Mouse (Mus musculus): Measurements from ENCODE around the gene Rps8.

Gene Rps8

DNA sequence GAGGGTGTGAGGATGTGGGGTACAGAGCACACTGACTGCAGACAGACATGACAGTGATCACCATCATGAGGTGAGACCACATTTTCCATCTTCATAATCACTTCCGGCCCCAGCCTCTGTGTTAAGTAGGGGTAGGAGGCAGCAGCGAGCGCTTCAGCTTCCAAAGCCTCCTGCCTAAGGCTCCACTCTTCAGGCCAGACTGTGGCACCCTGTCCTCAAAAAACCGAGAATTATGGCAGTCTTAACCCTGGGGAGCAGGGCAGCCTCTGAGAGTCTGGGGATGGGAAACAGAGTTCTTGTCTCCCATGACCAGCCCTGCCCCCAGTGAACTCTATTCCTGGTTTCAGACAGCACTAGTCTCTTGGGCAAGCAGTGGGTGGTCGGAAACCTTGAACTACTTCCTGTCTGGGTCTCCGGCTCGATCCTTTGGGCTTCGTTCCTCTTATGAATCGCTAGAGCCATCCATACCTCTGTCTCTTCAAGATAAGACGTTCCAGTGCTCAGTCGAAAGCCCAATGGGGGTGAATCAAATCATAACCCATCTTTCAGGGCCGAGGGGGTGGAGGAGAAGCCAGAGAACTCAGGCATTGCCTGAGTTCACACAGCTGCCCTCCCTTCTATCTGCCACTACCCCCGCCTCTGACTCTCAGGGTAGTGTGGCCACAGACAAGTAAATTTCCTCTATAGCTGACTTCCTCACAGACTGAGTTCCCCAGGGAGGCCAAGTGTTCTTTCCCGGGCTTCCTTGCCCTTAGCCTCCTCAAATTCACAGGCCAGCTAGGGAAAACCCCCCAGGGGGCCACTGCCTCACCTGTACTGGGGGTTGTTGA lies 31.3 kb downstream of the Rps8 start:
- peak; percentile 23 for DNase-seq (ENCODE audit: low spot score)

DNA sequence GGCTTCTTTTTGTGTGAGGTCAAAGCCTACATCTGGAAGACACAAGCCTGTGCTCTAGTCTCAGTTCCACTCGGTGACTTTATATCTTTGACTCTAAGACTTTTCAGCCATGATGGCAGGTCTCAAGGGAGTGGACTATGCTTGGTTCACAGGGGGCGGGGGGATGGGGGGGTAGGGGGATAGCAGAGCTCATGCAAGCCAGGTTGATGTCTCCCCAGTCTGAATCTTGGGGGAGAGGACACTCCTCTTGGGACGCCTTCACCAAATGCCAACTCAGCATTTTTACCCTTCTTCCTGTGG lies 31.9 kb downstream of the Rps8 start:
- DNase-seq (ENCODE audit: low spot score): no peak

DNA sequence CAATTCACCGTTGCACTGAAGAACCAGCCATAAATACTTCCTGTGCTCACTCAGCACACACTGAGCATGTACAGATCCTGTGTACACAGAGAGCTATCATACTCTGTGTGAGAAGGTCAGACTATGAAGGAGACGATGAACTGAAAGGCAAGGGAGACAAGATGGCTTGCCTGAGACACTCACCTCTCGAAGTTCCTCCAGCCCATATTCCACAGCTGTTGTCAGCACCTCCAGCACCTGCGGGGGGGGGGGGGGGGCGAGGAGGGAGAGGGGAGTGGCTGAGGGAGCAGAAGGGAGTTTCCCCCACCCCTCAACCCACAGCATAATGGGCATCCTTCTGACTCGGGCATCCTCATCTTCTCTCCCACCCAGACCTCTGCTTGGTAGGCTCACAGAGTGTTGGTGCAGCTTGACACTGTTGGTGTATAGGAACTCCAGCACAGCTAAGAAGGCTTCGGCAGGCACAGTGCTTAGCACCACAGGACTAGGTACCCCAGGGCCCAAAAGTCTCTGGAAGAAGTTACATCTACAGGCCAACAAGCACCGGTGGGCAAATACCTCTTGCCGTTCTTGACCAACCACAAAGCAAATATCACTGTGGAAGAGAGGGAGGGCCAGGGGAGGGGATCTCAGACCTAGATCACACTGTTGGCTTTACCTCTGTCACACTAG lies 32.4 kb downstream of the Rps8 start:
- no peak for DNase-seq (ENCODE audit: low spot score)

DNA sequence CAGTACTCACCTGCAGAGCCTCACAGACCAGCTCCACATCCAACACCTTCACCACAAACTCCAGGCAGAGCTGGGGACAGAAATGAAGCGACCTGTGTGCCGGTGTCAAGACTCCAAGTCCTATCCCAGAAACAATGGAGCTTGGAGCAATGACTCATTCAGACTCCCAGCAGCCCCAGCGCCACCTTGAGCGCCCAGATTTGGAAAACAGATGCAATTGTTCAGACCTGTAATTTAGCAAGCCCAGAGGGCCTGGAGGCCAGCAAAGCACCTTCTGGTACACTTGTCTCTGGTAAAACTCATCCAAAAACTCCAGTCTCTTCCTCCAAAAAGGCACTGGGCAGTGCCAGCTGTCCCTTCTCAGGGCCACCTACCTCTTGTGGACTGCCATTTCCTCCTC lies 33.8 kb downstream of the Rps8 start:
- DNase-seq (ENCODE audit: low spot score): no peak

DNA sequence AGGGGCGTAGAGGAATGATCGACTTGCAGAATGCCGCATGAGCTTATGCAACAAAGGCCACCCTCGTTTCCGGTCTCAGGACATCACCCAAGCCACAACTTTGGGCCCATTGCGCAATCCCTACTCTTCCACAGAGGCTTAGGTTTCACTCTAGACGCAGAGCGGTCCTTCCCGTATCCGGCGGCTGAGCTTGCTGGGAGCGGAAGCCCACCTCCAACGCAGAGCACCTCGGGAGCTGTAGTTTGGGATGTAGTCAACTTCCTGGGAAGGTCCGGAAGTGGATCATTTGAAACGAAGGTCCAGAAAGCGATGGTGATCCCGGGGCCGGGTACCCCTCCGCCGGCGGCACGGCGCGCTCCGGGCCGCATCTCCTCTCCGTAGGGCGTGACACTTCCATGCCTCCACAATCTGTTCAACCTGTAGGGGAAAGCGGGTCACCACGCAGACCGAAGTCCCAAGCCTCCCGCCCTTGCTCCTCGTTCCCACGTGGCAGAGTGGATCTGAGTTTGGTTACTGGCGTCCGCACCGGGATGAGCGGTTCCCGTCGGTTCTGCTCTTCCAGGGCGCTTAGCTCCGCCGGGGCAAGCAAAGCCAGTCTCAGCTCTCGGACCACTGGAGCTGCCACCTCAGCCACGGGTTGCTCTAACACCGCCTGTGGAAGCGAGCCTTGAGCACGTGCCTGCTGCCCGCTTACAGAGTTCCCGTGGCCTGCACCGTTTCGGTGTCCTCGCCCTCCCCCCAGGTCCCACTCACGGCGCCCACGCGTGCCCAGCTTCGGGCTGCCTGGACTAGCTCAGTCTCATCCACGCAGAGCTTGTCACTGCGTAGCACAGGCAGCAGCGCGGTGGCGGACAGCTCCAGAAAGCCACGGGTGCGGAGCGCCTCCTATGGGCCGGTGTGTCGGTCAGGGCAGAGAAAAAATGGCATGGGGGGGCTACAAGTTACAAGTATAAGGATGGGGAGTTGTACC lies 35.3 kb downstream of the Rps8 start:
- peak; percentile 72 for DNase-seq (ENCODE audit: low spot score)

DNA sequence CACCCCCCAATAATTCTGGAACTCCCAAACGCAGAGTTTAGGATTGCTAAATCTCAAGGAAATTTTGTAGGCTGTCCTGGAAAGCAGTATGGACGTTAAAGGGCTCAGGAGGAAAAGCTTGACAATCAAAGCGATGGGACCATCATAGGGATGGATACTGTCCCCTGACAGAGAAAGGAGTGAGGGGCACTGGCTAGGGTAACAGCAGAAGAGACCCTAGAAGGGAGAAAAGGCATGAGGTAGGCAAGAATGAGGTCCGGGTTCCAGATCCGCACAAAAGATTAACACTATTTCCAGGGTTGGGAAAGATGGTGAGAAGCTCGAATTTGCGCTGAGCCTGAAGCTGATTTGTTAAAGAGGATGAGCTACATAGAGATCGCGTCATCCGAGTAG lies 36.0 kb downstream of the Rps8 start:
- DNase-seq (ENCODE audit: low spot score): no peak

DNA sequence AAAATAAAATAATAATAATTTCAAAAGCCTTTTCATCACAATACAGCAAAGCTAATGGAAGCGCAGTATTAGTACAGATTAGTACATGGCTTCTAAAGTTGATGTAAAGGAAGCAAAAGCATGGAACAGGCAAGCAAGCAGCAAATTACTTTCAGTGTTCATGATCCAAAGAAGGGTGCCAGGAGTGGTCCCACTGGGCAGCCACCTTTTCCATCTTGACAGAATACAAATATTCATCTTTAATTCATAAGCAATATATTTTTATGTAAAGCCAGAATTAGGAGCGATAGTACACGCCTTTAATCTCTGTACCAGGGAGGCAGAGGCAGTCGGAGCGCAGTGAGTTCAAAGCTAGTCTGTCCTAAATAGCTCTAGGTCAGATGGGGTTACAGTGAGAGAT lies 36.4 kb downstream of the Rps8 start:
- DNase-seq (ENCODE audit: low spot score): no peak

DNA sequence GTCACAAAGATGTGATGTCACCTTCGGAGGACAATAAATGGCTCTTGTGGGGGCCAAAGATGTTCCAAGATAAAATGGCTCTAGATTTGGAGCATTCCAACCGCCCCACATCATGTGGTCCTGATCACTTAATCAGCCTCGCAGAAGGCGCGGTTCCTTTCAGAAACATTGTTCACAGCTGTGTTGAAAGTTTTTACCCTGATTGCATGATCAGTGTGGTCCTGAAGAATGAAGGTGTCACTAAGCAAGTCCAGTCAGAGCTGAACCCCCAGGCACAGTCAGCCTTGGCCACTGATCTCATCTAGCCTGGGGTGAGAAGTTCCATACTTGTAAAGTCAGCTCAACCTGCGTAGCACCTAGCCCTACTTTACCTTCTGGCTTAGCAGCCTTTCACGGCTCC lies 38.1 kb downstream of the Rps8 start:
- DNase-seq (ENCODE audit: low spot score): no peak

DNA sequence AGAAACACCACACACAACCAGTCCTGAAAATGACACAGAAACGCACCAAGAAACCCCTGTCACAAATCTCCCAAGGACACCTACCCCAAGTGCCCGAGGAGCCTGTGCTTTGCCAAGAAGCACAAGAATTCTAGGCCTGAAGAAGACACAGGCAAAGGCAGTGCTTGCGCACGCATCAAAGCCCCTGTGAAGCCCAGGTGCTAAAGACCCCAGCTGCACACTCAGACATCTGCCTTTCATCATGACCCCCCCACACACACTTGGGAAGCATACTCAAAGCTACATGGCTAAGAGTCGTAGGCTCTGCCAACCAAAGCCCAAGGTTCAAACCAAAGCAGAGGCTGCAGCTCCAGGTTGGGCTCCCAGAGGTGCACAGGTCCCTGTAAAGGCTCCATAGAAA lies 40.5 kb downstream of the Rps8 start:
- DNase-seq (ENCODE audit: low spot score): no peak

DNA sequence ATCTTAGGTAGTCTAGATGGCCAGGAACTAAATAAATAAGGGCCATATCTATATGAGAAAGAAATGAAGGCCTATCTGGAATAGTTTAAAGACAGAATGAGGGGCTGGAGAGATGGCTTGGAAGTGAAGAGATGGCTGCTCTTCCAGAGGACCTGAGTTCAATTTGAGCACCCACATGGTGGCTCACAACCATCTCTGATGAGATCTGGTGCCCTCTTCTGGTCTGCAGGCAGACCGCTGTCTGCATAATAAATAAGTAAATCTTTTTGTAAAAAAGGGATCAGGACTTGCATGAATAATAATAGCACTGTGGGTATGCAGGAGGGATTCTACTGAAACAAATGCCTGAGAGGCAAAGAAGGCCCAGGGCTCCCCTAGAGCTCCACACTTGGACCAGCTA lies 42.8 kb downstream of the Rps8 start:
- no peak for DNase-seq (ENCODE audit: low spot score)

DNA sequence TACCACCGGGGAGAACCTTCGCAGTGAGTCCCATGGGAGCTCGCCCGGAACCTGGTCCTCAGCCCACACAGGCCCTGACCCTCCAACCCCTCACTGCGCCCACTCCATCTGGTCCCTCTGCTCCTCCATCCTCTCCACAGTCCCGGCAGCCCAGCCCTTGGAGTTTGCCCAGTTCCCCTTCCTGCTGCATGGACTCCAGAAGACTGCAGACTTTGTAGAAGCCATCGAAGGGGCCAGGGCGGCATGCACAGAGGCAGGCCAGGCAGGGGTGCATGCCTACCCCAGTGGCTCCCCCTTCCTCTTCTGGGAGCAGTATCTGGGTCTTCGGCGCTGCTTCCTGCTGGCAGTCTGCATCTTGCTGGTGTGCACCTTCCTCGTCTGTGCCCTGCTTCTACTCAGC lies 45.1 kb downstream of the Rps8 start:
- DNase-seq (ENCODE audit: low spot score): no peak

DNA sequence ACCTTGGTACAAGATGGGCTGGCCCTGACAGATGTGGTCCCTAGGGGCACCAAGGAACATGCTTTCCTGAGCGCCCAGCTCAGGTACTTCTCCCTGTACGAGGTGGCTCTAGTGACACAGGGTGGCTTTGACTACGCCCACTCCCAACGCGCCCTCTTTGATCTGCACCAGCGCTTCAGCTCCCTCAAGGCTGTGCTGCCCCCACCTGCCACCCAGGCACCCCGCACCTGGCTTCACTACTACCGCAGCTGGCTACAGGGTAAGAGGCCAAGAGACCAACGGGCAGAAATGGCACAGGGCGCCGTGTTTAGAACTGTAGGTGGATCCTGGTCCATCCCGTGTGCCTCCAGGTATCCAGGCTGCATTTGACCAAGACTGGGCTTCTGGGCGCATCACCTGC lies 45.8 kb downstream of the Rps8 start:
- no peak for DNase-seq (ENCODE audit: low spot score)

DNA sequence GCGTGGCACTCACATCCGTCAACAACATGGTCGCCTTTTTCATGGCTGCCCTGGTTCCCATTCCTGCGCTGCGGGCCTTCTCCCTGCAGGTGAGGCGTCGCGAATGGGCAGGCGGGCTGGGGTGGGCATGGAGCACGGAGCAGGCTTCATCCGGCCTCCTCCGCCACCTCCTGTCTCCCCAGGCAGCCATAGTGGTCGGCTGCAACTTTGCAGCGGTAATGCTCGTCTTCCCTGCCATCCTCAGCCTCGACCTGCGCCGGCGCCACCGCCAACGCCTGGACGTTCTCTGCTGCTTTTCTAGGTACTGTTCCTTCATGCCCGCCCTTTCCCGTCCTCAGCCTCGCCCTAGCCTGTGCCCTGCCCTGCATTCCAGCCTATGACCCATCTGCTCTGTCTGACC lies 46.7 kb downstream of the Rps8 start:
- DNase-seq (ENCODE audit: low spot score): no peak

DNA sequence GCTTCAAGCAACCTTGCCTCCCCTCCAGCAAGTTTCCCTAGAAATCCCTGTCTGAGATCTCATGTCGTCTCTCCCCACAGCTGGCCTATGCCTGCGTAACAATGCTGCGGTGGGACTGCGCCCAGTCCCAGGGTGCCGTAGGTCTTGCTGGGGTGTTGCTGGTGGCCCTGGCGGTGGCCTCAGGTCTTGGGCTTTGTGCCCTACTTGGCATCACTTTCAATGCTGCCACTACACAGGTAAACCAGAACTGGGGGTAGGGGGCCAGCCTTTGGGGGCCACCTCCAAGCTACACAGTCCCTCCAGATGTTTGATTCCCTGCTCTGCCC lies 47.6 kb downstream of the Rps8 start:
- no peak for DNase-seq (ENCODE audit: low spot score)

DNA sequence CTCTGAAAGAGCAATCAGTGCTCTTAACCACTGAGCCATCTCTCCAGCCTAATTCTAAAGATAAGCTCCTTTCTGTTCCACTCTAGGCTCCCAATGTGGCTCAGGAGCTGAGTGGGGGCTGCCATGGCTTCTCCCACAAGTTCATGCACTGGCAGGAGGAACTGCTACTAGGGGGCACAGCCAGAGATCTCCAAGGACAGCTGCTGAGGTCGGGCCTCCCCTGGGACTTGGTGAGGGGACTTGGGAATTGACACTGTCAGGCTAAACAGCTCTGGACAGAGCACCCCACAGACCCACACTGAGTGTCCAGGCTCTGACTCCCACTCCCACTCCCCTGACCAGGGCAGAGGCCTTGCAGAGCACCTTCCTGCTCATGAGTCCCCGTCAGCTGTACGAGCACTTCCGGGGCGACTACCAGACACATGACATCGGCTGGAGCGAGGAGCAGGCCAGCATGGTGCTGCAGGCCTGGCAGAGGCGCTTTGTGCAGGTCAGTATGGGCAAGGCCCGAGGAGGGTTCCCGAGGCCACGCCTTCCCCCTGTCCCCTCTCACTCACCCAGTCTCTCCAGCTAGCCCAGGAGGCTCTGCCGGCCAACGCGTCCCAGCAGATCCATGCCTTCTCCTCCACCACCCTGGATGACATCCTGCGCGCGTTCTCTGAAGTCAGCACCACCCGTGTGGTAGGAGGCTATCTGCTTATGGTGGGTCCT lies 48.1 kb downstream of the Rps8 start:
- no peak for DNase-seq (ENCODE audit: low spot score)

DNA sequence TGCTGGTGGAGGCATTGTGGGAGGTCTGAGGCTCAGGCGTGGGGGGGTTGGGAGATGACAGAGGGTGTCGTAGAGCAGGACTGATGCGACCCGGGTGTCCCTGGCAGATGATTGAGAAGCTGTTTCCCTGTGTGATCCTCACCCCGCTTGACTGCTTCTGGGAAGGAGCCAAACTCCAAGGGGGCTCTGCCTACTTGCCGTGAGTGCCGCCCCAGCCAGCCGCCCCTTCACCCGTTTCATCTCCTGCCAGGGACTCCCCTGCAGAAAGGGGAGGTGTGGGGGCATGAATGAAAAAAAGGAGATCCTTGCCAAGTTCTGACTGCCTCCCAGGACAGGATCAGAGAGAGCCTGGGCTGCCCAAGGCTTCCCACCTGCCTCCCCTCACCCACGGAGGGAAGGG lies 50.9 kb downstream of the Rps8 start:
- no peak for DNase-seq (ENCODE audit: low spot score)

DNA sequence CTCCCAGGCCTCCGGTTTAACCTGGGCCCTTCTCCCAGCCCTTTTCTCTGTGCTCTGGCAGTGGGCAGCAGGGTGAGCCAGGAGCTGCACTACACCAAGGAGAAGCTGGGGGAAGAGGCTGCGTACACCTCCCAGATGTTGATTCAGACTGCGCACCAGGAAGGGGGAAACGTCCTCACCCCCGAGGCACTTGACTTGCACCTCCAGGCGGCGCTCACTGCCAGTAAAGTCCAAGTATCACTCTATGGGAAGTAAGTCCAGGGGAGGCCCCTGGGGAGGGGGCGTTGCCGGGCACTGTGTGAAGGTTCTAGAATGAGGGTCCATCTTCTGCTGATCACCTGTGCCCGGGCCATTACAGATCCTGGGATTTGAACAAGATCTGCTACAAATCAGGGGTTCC lies 51.4 kb downstream of the Rps8 start:
- DNase-seq (ENCODE audit: low spot score): no peak
